Comparison of ENCODE assay signal across 12 mouse cellular contexts in genomic region chr11:86575632-86576378, GRCm38 (mm10). TPM values are rescaled to one million over a fixed set of nuclear protein-coding genes. Genes with fewer than 3 reads are reported as not detected.
DNase-seq lines count a peak whose midpoint lies in the region; ATAC-seq and TF ChIP-seq lines count a peak whose summit lies in the region.
"Had no signal": no experiment of that assay in that cellular context is flagged by ENCODE, and none has a peak within 500 bp of the region (broad histone marks: within the 10 kb centered on the region; RNA-seq: fewer than 3 reads in every experiment).

No protein-coding gene starts in this region.

- no peak for TF ChIP-seq CTCF in lung, embryonic 14.5 days (IDR thresholded peaks at IDR 0.05; ENCODE audit: low read depth)

- DNase-seq in lung, embryonic 14.5 days: peak; percentile 17
- DNase-seq in lung, postnatal 14 days: no peak
- DNase-seq in ZHBTc4 (ENCODE audit: low read depth, low spot score): peak; percentile 89
- DNase-seq in cerebellum, postnatal 4 days (ENCODE audit: low spot score in 2 of 2): no peak
- no peak for DNase-seq in embryo, embryonic 10 days (ENCODE audit: low spot score)
- DNase-seq: adrenal gland, adult 8-10 months; left cerebral cortex, postnatal 4 days had no signal

- ATAC-seq in lung, embryonic 14.5 days (ENCODE audit: insufficient read depth): no peak
- no peak for ATAC-seq in intestine, embryonic 15.5 days
- ATAC-seq in stomach, embryonic 16.5 days (ENCODE audit: insufficient read depth, low FRiP score): peak; percentile 42; the same call in 1 of the 2 replicates

- no peaks in the 10 kb centered on the region for H3K27me3 ChIP-seq in lung, embryonic 14.5 days (ENCODE audit: insufficient read depth, low read length)
- H3K27me3 ChIP-seq in intestine, embryonic 15.5 days (replicated peaks): no peaks in the 10 kb centered on the region
- H3K27me3 ChIP-seq in stomach, embryonic 16.5 days (ENCODE audit: control insufficient read depth, insufficient read depth, low read length): no peaks in the 10 kb centered on the region
- H3K27me3 ChIP-seq: heart, embryonic 12.5 days had no signal

- no peak overlapping the region for H3K27ac ChIP-seq in lung, embryonic 14.5 days (ENCODE audit: low read depth)
- H3K27ac ChIP-seq in intestine, embryonic 15.5 days: 0 out of 2 replicates have a peak overlapping the region, but pooled peaks have one; percentile 2
- H3K27ac ChIP-seq in stomach, embryonic 16.5 days (ENCODE audit: low read length): peak overlapping the region; percentile 95
- H3K27ac ChIP-seq: hindbrain, embryonic 14.5 days had no signal

- H3K4me1 ChIP-seq in lung, embryonic 14.5 days (ENCODE audit: insufficient read depth): peaks cover 35% of the 10 kb centered on the region
- peaks cover 31% of the 10 kb centered on the region for H3K4me1 ChIP-seq in intestine, embryonic 15.5 days (replicated peaks)
- peaks cover 56% of the 10 kb centered on the region for H3K4me1 ChIP-seq in stomach, embryonic 16.5 days (ENCODE audit: control insufficient read depth, insufficient read depth, low read length)

- H3K4me2 ChIP-seq in lung, embryonic 14.5 days: no peak overlapping the region
- no peak overlapping the region for H3K4me2 ChIP-seq in intestine, embryonic 15.5 days (replicated peaks)
- H3K4me2 ChIP-seq in stomach, embryonic 16.5 days (ENCODE audit: low read depth, low read length): no peak overlapping the region
- H3K4me2 ChIP-seq: heart, embryonic 12.5 days; hindbrain, embryonic 14.5 days had no signal

- WGBS in lung, embryonic 14.5 days: 66% methylated on average over 7 of the region's 7 CpGs
- 64% methylated on average over 7 of the region's 7 CpGs for WGBS in intestine, embryonic 15.5 days
- 58% methylated on average over 7 of the region's 7 CpGs for WGBS in stomach, embryonic 16.5 days

- no peak overlapping the region for H3K4me3 ChIP-seq in lung, embryonic 14.5 days (ENCODE audit: low read depth, low read length)
- no peak overlapping the region for H3K4me3 ChIP-seq in intestine, embryonic 15.5 days (replicated peaks)
- no peak overlapping the region for H3K4me3 ChIP-seq in stomach, embryonic 16.5 days (replicated peaks; ENCODE audit: low read length)
- H3K4me3 ChIP-seq: erythroblast, embryonic 14.5 days; heart, embryonic 12.5 days had no signal

- H3K9me3 ChIP-seq in lung, embryonic 14.5 days (ENCODE audit: low read depth, low read length): no peaks in the 10 kb centered on the region
- no peaks in the 10 kb centered on the region for H3K9me3 ChIP-seq in intestine, embryonic 15.5 days
- no peaks in the 10 kb centered on the region for H3K9me3 ChIP-seq in stomach, embryonic 16.5 days (replicated peaks; ENCODE audit: control insufficient read depth, low read length)
- H3K9me3 ChIP-seq: heart, embryonic 12.5 days had no signal

- H3K9ac ChIP-seq in lung, embryonic 14.5 days: no peak overlapping the region
- H3K9ac ChIP-seq in intestine, embryonic 15.5 days: no peak overlapping the region
- H3K9ac ChIP-seq in stomach, embryonic 16.5 days (ENCODE audit: low read length): 0 out of 2 replicates have a peak overlapping the region, but pooled peaks have one; percentile 36
- H3K9ac ChIP-seq: heart, embryonic 12.5 days; hindbrain, embryonic 14.5 days had no signal

- H3K36me3 ChIP-seq in lung, embryonic 14.5 days (ENCODE audit: insufficient read depth): no peaks in the 10 kb centered on the region
- no peaks in the 10 kb centered on the region for H3K36me3 ChIP-seq in intestine, embryonic 15.5 days
- H3K36me3 ChIP-seq in stomach, embryonic 16.5 days (ENCODE audit: control insufficient read depth, insufficient read depth, low read length): no peaks in the 10 kb centered on the region
- H3K36me3 ChIP-seq: heart, embryonic 12.5 days had no signal

RNA-seq across cellular contexts. Expression of gene Tubd1, which starts 31.0 kb away (rescaled TPM):
- 14.2 and 14.7 TPM in 2 replicates for polyA plus RNA-seq in lung, embryonic 14.5 days (2014; fragmentation: Nextera tagmentation; extraction: Ambion mirVana)
- 11.6 and 11.8 TPM in 2 replicates for polyA plus RNA-seq in intestine, embryonic 15.5 days (2015; fragmentation: Nextera tagmentation; extraction: Ambion mirVana)
- 10.4 and 11.8 TPM in 2 replicates for polyA plus RNA-seq in stomach, embryonic 16.5 days (2015; fragmentation: Nextera tagmentation; extraction: Ambion mirVana)

RNA-seq across cellular contexts. Expression of gene Rps6kb1, which starts 31.2 kb away (rescaled TPM):
- 58.8 and 66.5 TPM in 2 replicates for polyA plus RNA-seq in lung, embryonic 14.5 days (2014; fragmentation: Nextera tagmentation; extraction: Ambion mirVana)
- 54.6 and 63.6 TPM in 2 replicates for polyA plus RNA-seq in intestine, embryonic 15.5 days (2015; fragmentation: Nextera tagmentation; extraction: Ambion mirVana)
- 58.4 and 60.0 TPM in 2 replicates for polyA plus RNA-seq in stomach, embryonic 16.5 days (2015; fragmentation: Nextera tagmentation; extraction: Ambion mirVana)

Comparison
In these comparisons a context has a peak if more than half of its experiments do, and no peak if none do; other contexts are left out.
1. DNase-seq: peak in lung, embryonic 14.5 days (single experiment) and ZHBTc4 (single experiment); none in lung, postnatal 14 days (single experiment), cerebellum, postnatal 4 days (0 of 2) and embryo, embryonic 10 days (single experiment).